Mouse (Mus musculus) myocyte (in vitro differentiated cells): Measurements from ENCODE around the gene Sorcs2.

Experiments
- CEBPB ChIP-seq: IDR thresholded peaks from 2 replicates; pipeline ENCODE4 v1.6.1; 2011; ENCODE audit warnings: mild to moderate bottlenecking, moderate library complexity; ENCODE audit not compliant: poor library complexity, insufficient read depth, severe bottlenecking
- MAX ChIP-seq: IDR thresholded peaks from one replicate; pipeline ENCODE4 v1.6.1; 2011; ENCODE audit warnings: low read depth, mild to moderate bottlenecking, control low read depth
- MYOD1 ChIP-seq, 3 experiments: IDR thresholded peaks; one replicate each; pipeline ENCODE4 v1.6.1; 2011; ENCODE audit warnings: control low read depth in 2 of 3, low read depth in 2 of 3, mild to moderate bottlenecking in 2 of 3, moderate library complexity in 1 of 3; ENCODE audit not compliant: insufficient read length in 2 of 3, control insufficient read depth in 1 of 3
- MYOG ChIP-seq, 3 experiments: IDR thresholded peaks; one replicate each; pipeline ENCODE4 v1.6.1; 2011; ENCODE audit warnings: control low read depth in 2 of 3, low read depth in 2 of 3, mild to moderate bottlenecking in 2 of 3; ENCODE audit not compliant: insufficient read length in 2 of 3, control insufficient read depth in 1 of 3, insufficient read depth in 1 of 3
- POLR2A ChIP-seq: IDR thresholded peaks from one replicate; pipeline ENCODE4 v1.6.1; 2011; ENCODE audit warnings: low read depth, mild to moderate bottlenecking, control low read depth, moderate library complexity; ENCODE audit not compliant: insufficient read length
- POLR2AphosphoS2 ChIP-seq: IDR thresholded peaks from one replicate; pipeline ENCODE4 v1.6.1; 2011; ENCODE audit warnings: low read depth, control low read depth; ENCODE audit not compliant: insufficient read length
- REST ChIP-seq: IDR thresholded peaks from one replicate; pipeline ENCODE4 v1.6.1; 2011; ENCODE audit warnings: mild to moderate bottlenecking, control low read depth, moderate library complexity; ENCODE audit not compliant: insufficient read depth, insufficient read length
- SRF ChIP-seq: IDR thresholded peaks from one replicate; pipeline ENCODE4 v1.6.1; 2011; ENCODE audit warnings: low read depth; ENCODE audit not compliant: control insufficient read depth, insufficient read length
- TCF12 ChIP-seq: IDR thresholded peaks from one replicate; pipeline ENCODE4 v1.6.1; 2011; ENCODE audit warnings: mild to moderate bottlenecking, control low read depth; ENCODE audit not compliant: poor library complexity, insufficient read depth, severe bottlenecking
- TCF3 ChIP-seq: IDR thresholded peaks from one replicate; pipeline ENCODE4 v1.6.1; 2011; ENCODE audit warnings: low read depth, control low read depth; ENCODE audit not compliant: insufficient read length
- USF1 ChIP-seq: IDR thresholded peaks from one replicate; pipeline ENCODE4 v1.6.1; 2011; ENCODE audit warnings: low read depth, mild to moderate bottlenecking, control low read depth, moderate library complexity

- TF ChIP-seq POLR2A, result no peak
- peak; percentile 92 to 100 (median 96) for TF ChIP-seq MYOD1 (IDR thresholded peaks at IDR 0.05; ENCODE audit: control insufficient read depth in 1 of 3, insufficient read length in 2 of 3, low read depth in 2 of 3)
- no peak for TF ChIP-seq POLR2AphosphoS2
- TF ChIP-seq USF1, result no peak
- no peak for TF ChIP-seq REST
- no peak for TF ChIP-seq SRF
- TF ChIP-seq CEBPB, result no peak
- no peak for TF ChIP-seq MAX
- TF ChIP-seq TCF3, result peak; percentile 76
- TF ChIP-seq MYOG (IDR thresholded peaks at IDR 0.05; ENCODE audit: control insufficient read depth in 1 of 3, insufficient read depth in 1 of 3, insufficient read length in 2 of 3, low read depth in 2 of 3), result peak; percentile 93 to 99 (median 96)
- peak; percentile 76 for TF ChIP-seq TCF12
These were observed 96.8 kb downstream of the Sorcs2 start for GRCm38 (mm10) chr5:36301166-36301565.
